Mouse (Mus musculus): ENCODE data around the gene Vegfa.
"Not testable (repeated sequence)": the region's sequence is repeated elsewhere in the genome, so short reads cannot be mapped to it uniquely, and the experiment has no call there.

The Vegfa gene

DNA sequence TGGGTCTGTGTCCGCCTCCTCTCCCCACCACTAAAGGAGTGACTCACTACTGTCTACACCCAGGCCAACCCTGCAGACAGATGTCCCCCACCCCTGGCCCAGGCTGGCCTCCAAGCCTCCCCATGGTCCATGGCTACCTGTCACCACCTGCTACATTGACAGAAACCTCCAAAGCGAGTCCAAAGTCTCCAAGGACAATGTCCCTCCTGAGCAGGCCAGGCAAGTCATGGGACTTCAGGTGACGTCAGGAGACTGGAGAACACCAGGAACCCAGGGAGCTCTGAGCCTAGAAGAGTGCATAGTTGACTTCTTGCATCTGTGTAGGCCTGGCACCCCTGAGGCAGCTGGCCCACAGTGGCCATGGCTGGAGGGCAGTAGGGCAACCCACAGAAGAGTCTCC, 45.3 kb downstream of the Vegfa start:
- no peak for DNase-seq

DNA sequence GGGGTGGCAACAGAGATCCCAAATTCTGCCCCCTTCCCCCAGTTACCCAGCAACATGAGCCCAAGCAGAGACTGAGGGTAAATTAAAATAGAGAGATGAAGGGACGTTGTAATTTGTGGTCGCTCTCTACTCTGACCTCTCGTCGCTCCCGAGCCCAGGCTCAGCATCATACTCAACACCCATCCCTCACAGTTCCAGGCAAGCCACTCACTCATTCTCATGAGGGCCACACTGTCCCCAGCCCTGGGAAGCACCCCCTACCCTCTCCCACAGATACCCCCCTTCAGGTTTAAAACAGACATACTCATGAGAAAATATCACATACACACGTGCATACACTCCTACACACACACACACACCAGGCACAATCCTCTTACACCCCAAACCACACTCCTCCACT, 45.8 kb downstream of the Vegfa start:
- no peak for DNase-seq

DNA sequence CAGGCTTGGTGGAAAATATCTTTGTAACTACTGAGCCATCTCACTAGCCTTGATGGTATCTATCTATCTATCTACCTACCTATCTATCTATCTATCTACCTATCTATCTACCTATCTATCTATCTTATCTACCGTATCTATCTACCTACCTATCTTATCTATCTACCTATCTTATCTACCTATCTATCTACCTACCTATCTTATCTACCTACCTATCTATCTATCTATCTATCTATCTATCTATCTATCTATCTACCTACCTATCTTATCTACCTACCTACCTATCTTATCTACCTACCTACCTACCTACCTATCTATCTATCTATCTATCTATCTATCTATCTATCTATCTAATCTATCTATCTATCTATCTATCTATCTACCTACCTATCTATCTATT, 49.0 kb downstream of the Vegfa start:
- DNase-seq: not testable (repeated sequence)

DNA sequence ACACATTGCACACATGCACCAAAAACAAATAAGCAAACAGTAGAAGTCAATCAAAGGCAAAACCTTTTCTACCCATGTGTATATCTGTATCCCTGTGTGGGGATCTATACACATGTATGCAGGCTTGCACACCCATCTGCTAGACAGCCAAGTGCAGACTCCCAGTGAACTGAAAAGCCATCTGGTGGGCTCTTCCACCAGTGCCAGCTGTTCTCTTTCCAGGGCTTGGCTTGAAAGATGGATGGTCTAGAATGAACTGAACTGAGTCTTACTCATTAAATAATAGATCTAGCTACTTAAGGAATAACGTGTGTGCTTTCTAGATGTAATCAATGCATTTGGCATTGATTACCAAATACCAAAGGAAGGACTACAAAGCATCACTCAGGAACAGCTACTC, 50.3 kb downstream of the Vegfa start:
- no peak for DNase-seq

DNA sequence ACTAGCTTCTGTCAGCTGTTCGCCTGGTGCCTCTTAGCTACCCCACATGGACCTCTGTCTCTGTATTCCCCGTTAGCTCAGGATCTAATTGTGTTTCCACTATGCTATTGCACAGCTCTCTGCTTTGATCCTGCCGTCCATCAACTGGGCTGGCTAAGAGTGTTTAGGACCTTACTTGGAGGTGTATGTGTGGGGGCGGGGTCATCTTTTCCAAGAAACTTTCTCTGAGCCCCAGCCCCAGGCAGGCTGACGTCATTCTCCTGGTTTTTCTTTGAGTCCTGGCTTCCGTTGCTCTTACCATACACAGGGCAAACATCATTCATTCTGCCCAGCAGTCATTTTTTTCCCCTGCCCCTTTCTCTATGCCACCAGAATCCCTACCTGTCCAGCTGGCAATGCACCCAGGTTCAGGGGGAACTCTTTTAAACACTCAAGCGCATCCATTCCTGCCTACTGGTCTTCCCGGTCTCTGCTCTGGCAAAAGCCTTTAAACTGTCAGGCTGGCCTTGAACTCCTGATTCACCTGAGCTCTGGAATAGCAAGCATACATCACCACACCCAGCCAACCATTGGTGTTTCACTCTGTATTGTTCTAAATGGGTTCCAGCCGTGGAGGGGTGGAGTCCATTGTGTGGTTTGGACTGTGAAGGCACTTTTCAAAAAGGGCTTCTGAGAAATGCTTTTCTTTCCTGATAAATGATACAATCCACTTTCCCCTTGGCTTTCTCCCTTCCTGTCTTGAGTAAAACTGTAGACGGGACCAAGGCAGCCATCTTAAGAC, 53.0 kb downstream of the Vegfa start:
- no peak for DNase-seq

DNA sequence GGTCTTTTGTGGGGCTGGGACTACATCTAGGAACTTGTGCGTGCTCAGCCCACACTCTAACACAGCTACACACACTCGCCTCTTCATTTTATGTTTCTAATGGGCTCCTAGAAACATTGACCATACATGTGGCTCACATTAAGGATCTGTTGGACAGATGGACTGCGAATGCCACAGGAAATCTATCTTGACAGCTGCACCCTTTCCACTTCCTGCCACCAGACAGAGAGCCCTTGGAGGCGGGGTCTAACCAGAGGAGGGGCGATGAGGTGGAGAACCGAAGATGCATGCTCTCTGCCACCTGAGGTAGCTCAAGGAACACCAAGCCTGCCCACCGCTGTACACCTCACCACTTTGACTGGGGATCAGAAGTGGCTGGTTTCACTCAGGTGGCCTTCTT, 57.7 kb downstream of the Vegfa start:
- DNase-seq: peak; percentile 48

DNA sequence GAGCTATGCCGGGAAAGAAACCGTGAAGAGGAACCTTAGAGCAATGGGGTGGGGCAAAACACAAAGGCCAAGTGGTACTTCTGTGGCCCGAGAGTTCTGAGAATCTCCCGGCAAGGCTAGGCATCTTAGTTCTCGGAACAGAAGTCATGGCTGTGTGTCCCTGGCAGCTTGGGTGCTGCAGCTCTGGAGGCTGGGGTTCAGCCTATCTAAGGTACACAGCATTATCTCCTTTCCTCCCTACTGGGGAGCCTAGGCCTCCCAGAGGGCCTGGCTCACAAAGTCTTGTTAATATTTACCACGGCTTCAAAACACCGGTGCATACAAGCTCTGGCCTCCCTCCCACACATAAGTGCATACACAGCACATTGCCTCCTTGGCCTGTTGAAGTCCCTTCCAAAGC, 59.0 kb downstream of the Vegfa start:
- peak; percentile 59 for DNase-seq

DNA sequence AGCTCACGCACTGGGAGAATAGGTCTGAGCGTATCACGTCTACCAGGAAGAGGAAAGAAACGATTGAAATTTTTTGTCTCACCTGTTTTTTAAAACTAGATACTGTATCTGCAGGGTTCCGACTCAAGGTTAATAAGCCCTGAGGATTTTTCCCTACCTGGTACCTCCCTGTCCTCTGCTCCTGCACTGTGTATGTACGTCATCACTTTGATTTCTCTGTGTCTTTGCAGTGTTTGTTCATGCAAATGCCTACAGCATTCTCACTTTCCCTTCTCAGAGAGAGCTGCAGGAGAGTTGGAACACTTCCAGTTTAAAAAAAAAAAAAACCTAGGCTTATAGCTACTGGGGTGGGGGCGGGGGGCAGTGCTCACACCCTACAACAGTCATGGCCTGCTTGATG, 59.8 kb downstream of the Vegfa start:
- DNase-seq: no peak

DNA sequence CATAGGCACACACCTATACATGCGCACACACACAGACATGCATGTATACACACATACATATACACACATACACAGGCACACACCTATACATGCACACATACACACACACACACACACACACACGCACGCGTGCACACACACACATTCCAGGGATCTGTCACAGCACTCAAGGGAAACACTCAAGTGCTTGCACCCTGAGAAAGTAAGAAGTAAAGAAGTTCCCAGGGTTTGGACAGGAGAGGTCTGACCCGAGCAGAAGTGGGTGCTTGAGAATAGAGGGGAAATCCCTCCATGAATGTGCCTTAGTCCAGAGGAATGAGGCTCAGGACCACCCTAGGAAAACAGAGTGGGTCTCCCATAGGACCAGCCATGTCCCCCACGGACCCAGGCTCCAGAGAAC, 60.4 kb downstream of the Vegfa start:
- DNase-seq: no peak

DNA sequence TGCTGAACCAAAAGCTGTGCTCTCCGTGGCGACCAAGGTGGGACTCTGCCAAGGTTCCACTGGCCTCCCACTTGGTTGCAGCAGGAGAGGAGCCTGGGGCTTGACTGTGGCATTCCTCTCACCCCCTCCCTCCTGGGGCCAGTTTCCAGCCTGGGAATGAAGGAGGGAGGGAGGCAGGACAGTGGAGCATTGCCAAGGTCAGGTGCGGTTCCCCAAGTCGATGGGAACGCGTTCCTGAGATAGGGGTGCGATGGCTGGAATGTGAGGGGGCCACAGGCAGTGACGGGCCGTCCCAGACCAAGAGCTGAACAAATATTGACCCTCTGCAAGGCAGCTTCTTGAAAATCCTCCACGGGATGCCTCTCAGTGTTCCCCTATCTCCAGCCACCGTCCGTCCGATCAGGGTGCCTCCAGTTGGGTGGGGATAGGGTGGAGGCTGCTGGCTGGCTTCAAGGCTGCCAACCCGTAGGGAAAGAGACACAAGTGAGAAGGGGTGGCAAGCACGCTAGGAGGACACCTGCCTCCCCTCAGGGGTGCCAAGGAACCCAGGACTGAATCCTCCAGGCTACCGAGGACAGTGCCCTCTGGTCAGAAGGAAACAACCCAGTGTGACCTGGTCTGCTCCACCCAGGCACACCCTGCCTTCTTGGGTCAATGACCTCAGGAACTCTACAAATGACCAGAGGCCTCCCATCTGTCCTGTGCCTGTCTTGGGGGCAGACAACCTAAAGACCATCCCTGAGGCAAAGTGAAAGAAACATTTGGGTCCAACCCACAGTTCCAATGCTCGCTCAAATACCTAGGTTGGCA, 61.2 kb downstream of the Vegfa start:
- DNase-seq: peak; percentile 64

DNA sequence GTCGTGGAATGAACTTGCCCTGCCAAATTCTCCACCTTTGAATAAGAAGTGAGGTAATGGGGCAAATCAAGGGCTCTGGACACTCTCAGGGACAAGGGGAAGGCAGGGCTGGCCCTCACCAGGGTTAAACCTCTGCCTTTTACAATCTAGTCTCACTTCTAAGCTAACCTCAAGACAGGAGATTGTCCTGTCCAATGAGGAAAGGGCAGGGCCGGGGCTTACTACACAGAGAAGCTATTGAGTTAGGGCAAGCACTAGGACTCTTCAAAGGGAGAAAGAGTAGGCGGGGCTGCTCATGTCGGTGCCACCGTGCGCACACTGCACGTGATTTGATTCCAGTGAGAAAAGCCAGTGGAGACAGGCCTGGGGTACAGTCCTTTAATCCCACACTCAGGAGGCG, 62.6 kb downstream of the Vegfa start:
- DNase-seq: no peak

DNA sequence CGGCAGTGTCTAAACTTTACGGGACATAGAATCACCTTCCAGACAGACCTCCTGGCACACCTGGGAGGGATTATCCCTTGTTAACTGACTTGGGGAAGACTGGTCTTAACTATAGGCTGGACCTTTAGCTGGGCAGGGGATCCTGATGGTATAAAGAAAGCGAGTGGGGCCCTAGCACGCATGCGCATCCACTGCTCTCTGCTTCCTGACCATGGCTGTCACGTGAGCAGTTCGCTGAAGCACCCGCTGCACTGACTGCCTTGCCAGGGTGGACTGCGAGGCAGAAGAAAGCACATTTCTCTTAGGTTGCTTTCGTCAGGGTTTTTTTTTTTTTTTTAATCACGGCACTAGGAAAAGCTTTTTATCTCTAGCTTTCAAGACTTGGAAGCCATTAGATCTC, 63.8 kb downstream of the Vegfa start:
- DNase-seq: no peak

Measured in liver (tissue).